Mouse (Mus musculus) kidney, postnatal 36 days (tissue): ENCODE measurements around the gene Tubd1.
A peak's percentile ranks its signal among the peaks of the same experiment; 100 is the strongest.

Source experiments
- DNase-seq, 2 experiments: peaks; one replicate each; pipeline ENCODE4 v3.0.0; 2021 to 2022; ENCODE audit warnings: mixed read lengths in 2 of 2

Tubd1 gene

GRCm38 (mm10) chr11:86568425-86568824 lies 23.6 kb downstream of the Tubd1 start:
- no peak for DNase-seq

DNA sequence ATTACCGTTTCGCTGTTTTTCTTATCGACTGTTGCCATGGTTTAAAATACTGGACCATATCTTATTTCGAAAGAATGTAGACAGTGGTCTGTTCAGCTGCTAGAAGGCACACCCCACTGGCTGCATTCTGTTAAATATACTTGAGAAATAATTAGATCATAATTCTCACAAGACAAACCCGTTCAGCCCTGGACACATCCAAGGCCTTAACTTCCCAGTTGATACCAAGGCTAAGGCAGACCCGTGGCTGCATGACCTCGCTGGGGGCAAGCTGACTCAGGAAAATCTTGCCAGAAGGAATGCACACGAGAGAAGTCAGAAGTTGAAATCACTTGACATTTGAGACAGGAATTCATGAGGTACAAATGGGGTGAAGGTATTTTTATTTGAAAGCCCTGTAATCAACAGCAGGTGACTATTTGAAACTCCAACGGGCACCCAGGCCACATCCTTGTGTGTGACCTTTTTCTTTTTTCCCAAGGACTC lies 25.5 kb downstream of the Tubd1 start:
- peak in 1 of 2 experiments; percentile 61 for DNase-seq

GRCm38 (mm10) chr11:86571047-86571855 lies 26.5 kb downstream of the Tubd1 start:
- DNase-seq, result no peak

GRCm38 (mm10) chr11:86571871-86572270 lies 27.1 kb downstream of the Tubd1 start:
- DNase-seq, result no peak

GRCm38 (mm10) chr11:86572623-86573022 lies 27.8 kb downstream of the Tubd1 start:
- no peak for DNase-seq

GRCm38 (mm10) chr11:86573646-86574231 lies 28.9 kb downstream of the Tubd1 start:
- peak; percentile 72 to 86 for DNase-seq

- DNase-seq, result no peak
Measured at GRCm38 (mm10) chr11:86574408-86574807, 29.6 kb downstream of the Tubd1 start.

DNA sequence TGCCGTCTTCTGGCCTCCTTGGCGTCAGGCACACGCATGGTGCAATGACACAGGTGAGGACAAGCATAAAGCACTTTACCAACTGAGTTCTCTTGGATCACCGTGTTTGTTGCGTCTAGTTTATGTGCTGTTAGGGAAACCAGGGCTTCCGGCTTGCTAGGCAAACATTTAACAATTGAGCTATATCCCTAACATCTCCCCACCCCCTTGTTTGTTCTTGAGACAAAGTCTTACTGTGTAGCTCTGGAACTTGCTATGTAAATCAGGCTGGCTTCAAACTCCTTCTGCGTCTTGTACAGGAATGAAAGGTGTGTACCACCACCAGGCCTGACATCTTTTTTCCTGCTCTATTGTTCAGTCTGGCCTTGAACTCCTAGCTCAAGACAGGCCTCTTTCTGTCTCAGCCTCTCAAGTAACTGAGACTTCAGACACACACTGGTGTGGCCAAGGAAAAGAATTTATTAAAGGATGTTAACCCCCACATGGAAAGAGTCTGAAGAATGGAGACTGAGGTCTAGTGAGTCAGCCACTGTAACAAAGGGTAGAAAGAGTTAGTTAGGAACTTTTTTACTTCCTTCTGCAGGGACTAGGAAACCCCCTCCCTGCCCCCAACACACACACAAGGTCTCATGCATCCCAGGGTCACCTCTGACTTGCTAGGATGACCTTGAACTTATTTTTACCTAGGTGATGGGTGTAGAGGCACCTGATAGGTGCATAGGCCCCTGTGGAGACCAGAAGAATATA lies 31.0 kb downstream of the Tubd1 start:
- DNase-seq, result no peak

DNA sequence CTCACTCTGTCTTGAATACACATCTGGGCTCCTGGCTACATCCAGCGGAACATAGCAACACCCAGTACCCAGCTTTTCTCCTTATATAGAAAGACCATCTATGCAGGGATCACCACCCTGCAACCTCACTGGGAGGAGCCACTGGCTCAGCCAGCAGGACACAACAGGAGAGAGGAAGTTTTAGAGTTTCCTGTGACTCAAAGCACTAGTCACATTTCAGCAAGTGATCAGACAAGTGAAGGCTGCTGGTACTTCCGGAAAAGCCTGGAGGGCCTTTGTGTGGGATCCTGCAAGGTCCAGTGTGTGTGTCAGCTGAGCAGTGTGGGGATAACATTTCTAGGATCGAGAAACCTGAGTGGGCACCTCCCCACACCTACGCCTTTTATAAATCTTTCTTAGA lies 32.4 kb downstream of the Tubd1 start:
- peak in 1 of 2 experiments; percentile 65 for DNase-seq

GRCm38 (mm10) chr11:86578106-86578808 lies 33.5 kb downstream of the Tubd1 start:
- DNase-seq, result no peak

DNA sequence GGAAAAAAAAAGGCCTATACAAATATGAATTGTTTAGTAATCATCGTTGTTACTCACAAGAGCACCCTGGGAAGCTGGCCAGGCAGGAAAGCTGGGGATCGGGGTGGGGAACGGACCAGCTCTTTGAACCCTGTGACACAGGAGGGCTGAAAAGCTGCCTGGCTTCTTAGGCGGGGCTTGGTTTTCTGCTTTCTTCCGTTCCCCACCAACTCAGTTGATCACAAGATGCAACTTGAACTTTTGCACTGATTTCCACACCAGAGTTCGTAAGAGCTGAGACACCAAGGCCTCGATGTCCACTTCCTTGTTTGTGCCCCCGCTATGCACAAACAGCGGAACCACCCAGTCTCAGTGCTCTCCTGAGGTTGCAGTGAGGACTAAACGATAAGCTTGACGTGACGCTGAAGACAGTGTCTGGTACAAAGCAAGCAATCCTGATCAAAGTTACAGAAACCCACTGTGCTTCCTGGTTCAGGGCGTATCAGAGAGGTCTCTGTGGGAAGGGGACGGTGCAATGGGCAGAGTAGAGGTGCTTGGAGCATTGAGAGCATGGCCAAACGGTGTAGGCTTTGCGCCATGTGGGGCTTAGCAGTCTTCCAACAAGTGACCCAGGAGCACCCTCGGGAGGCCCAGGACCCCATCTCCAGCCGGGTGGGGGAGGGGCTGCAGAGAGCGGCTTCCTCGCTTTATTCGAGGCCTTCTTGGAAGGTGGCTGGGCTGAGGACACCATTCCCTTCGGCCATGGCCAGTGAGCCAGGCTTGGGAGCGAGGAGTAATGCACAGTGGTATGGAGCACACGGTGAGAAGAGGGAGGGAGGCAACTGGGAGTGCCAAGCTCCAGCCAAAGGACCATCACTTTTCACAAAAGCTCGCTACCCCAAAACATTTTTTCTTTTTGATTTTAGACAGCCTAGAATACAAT lies 34.3 kb downstream of the Tubd1 start:
- DNase-seq, result peak; percentile 85 to 88

- peak; percentile 63 to 73 for DNase-seq
Measured at GRCm38 (mm10) chr11:86579731-86580318, 35.0 kb downstream of the Tubd1 start.

GRCm38 (mm10) chr11:86580319-86581113 lies 35.7 kb downstream of the Tubd1 start:
- peak; percentile 73 to 87 for DNase-seq

GRCm38 (mm10) chr11:86581250-86581753 lies 36.5 kb downstream of the Tubd1 start:
- peak; percentile 72 to 80 for DNase-seq

DNA sequence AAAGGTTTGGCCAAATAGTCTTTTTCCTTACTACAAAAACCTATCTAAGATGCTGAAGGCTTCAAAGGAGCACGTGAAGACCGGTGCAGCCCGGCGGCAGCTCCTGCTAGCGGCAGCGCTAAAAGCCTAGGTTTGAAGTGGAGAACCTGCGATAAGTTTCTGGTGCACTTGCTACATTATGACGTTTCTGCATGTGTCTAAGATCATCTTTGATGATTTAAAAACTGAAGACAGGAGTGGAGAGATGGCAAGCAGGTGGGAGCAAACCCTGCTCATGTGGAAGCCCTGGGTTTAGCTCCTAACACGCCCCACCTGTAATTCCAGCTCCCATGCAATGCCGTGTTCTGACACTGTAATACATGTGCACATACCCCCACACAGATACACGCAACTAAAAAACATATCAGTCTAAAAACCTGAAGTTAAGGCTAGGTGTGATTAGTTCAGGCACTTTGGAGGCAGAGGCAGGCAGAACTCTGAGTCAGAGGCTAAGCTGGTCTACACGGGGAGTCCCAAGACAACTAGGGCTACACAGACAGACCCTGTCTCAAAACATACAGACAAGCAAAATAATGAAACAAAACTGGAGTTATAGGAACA lies 37.3 kb downstream of the Tubd1 start:
- no peak for DNase-seq

DNA sequence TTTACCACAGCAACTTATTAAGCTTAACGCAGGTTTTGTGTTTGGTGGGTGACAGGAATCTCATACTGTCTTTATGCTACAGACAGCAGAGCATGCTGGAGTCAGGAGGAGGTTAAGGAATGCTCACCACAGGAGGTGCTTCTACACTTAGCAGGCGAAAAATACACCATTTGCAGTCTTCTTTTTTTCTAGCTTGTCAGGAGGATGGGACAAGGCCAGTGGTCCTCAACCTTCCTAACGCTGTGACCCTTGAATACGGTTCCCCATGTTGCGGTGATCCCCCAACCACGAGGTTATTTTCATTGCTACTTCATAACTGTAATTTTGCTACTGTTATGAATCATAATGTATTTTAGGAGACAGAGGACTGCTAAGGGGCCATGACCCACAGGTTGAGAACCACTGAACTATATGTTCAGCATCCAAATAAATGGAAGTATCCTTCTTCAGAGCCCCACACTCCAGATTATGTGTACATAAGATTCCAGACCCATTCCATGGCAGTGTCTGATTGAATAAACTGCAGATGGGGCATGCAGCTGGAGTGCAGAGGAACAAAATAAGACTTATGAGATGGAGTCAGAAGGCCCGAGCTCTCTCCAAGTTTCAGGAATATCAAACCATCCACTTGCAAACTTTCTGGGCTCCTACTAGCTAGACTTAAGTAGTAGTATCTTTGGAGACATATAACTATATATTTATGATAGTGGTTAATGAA lies 37.9 kb downstream of the Tubd1 start:
- DNase-seq, result no peak

DNA sequence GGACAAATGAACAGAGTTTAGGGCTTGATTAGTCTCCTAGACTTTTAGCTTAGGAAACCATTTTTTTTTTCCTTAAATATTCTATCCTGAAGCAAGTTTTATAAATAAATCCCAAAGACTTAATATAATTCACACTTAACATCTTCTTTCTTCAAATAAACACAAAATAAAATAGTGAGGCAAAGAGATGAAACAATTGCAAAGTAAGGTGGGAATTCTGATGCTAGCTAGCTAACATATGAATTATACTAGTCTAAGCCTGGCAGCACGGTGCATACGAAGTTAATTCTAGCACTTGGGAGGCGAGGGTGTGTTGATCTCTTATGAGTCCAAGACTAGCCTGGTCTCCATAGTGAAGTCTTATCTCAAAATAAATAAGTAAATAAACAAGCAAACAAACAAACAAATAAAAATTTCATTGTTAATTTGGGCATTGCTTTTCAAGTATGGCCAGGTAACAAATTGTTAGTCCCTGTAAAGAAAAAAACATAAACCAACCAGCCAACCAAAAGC lies 38.6 kb downstream of the Tubd1 start:
- DNase-seq, result no peak

- DNase-seq, result no peak
Measured at GRCm38 (mm10) chr11:86583990-86584897, 39.5 kb downstream of the Tubd1 start.
